Comparison of ENCODE assay signal across 21 mouse cellular contexts in the genomic region with DNA sequence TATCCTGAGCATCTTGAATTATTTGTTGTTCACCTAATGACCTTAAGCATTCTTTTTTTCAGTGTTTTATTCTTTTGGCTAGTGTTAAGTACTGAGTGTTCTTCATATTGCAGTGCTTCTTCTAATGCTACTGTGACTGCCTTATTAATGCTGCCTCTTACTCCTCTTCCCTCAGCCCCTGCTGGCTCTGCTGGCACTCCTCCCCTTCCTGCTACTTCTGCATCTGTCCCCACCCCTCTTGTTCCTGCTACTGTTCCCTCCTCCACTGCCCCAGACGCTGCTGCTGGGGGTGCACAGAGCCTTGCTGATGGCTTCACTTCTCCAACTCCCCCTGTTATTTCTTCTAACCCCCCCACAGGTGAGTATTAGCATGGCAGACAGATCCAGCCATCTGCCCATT.
"Had no signal": no experiment of that assay in that cellular context is flagged by ENCODE, and none has a peak within 500 bp of the region (broad histone marks: within the 10 kb centered on the region; RNA-seq: fewer than 3 reads in every experiment).

No protein-coding gene starts in this region.

- H3K9me3 ChIP-seq: lung, embryonic 15.5 days; midbrain, embryonic 10.5 days; midbrain, embryonic 12.5 days; neural tube, embryonic 13.5 days; neural tube, embryonic 15.5 days had no signal

- H3K9ac ChIP-seq: lung, embryonic 15.5 days; midbrain, embryonic 12.5 days; neural tube, embryonic 13.5 days; neural tube, embryonic 15.5 days had no signal

- H3K4me2 ChIP-seq: lung, embryonic 15.5 days; midbrain, embryonic 12.5 days; neural tube, embryonic 13.5 days; neural tube, embryonic 15.5 days had no signal

- H3K4me1 ChIP-seq: lung, embryonic 15.5 days; midbrain, embryonic 10.5 days; midbrain, embryonic 12.5 days; neural tube, embryonic 13.5 days; neural tube, embryonic 15.5 days had no signal

- ATAC-seq: lung, postnatal 0 days; midbrain, embryonic 16.5 days had no signal

- H3K27me3 ChIP-seq: lung, embryonic 15.5 days; midbrain, embryonic 12.5 days; neural tube, embryonic 13.5 days; neural tube, embryonic 15.5 days had no signal

- H3K27ac ChIP-seq: lung, embryonic 15.5 days; macrophage; midbrain, embryonic 10.5 days; midbrain, embryonic 12.5 days; neural tube, embryonic 13.5 days; neural tube, embryonic 15.5 days had no signal

- H3K4me3 ChIP-seq: lung, embryonic 15.5 days; midbrain, embryonic 10.5 days; midbrain, embryonic 12.5 days; myocyte; neural tube, embryonic 13.5 days; neural tube, embryonic 15.5 days had no signal

- DNase-seq: lung, adult 2 months; lung, postnatal 14 days; lung, postnatal 36 days; midbrain, embryonic 14.5 days; retina, postnatal 1 day; right cerebral cortex, adult 18-20 months; right cerebral cortex, postnatal 25 days; right cerebral cortex, postnatal 4 days; spleen, adult 18-20 months; thymus, adult 18-20 months; thymus, postnatal 14 days; thymus, postnatal 36 days had no signal
